Mouse (Mus musculus): ENCODE data around the gene H2-T3. TPM values are rescaled to one million over a fixed set of nuclear protein-coding genes. Genes with fewer than 3 reads are reported as not detected.
"Not testable (repeated sequence)": the region's sequence is repeated elsewhere in the genome, so short reads cannot be mapped to it uniquely, and the experiment has no call there.

The H2-T3 gene
- total RNA-seq (2021): not detected

DNA sequence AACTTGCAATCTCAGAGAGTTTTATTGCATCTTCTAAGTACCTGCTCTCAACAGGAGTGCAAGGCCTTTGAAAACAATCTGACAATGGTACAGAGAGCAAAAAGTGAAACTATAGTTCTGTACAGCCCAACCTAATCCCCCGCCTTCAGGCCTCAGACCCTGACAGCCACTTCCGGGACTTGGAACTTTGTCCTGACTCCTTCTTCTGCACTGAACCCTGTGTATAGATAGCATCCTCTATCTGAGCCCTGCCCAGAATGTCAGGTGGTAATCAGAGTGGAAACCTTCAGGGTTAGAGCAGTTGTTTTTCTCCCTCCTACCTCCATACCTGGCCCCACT is at the start of gene H2-T3:
H2-T3 (minus strand) TSS at position 119 of the 339 bp plus-strand sequence.
- DNase-seq: no peak

GRCm38 (mm10) chr17:36237321-36237921 is 47.3 kb upstream of the H2-T3 start:
- DNase-seq: no peak

DNA sequence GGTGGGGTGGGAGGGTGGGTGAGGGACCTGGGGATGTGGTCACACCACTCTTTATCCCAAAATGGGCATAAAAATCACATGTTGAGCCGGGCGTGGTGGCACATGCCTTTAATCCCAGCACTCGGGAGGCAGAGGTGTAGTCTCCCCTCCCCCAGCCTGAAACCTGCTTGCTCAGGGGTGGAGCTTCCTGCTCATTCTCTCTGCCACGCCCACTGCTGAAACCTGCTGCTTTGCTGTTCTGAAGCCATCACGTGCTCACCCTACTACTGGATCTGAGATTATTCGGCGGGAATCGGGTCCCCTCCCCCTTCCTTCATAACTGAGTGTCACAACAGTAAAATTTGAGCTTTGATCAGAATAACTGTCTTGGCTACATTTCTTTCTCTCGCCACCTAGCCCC is 45.2 kb upstream of the H2-T3 start:
- not testable (repeated sequence) for DNase-seq

DNA sequence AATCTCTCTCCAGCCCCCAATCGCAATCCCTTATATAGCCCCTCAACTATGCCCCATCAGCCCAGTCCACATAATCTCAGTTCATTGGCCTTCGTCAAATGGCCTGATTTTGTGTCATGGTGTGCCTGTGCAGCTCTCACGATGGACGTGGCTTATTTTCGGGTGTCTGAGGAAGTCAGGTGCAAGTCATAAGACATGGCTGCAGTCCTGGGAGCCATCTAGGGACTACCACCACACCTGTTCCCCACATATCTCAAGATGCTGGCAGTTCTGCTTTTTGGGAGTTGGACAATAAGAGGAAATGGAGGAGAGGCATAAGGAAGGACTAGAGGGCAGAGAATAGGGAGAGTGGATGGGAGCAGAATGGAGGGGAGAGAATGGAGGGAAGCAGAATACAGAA is 43.5 kb upstream of the H2-T3 start:
- no peak for DNase-seq

GRCm38 (mm10) chr17:36231318-36231717 is 41.2 kb upstream of the H2-T3 start:
- peak; percentile 33 to 46 for DNase-seq

GRCm38 (mm10) chr17:36229046-36229445 is 39.0 kb upstream of the H2-T3 start:
- DNase-seq: no peak

GRCm38 (mm10) chr17:36226921-36227320 is 36.8 kb upstream of the H2-T3 start:
- DNase-seq: no peak

GRCm38 (mm10) chr17:36225231-36225824 is 35.2 kb upstream of the H2-T3 start:
- DNase-seq: no peak

- no peak for DNase-seq
Measured at GRCm38 (mm10) chr17:36224451-36224850, 34.4 kb upstream of the H2-T3 start.

DNA sequence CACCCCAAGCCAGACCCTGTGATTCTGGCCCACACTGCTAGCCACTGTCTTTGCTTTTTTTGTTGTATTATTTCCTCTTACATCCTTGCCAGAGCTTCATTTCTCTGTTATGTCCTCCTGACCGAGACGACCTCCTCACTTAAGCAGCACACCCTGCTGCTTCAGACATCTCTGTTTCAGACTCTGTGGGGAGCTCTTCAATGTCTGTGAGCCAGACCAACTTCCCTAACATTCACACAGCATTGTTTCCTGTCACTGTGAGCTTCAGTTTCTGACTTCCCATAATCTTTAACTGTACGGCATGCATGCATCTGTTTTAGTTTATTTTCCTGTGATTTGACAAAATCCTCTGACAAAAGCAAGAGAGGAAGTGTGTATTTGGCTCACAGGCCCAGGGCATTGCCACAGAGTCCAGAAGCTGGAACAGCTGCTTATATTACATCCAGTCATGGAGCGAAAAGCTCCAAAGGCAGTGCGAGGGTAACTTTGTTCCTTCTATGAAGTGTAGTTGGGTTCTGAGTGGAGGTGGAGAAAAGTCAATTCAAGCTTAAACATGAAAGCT is 28.6 kb upstream of the H2-T3 start:
- no peak for DNase-seq

- DNase-seq: no peak
Measured at GRCm38 (mm10) chr17:36215586-36215985, 25.5 kb upstream of the H2-T3 start.

DNA sequence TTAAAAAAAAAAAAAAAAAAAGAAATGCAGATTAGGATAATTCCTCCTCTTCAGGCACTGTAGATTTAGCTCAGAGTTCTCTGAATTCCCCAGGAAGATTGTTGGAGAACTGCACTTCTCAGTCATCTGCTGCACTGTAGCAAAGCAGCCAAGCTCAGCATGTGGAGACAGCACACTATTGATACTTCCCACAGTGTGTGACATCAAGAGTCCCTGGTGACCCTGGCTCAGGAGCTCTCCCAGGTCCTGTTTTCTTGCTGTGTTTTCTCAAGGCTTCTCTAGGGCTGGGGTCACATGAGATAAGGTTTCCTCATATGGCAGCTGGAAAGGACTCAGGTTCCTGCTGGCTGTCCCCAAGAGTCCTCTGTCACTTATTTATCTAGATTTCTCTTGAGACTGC is 16.8 kb upstream of the H2-T3 start:
- DNase-seq: no peak

DNA sequence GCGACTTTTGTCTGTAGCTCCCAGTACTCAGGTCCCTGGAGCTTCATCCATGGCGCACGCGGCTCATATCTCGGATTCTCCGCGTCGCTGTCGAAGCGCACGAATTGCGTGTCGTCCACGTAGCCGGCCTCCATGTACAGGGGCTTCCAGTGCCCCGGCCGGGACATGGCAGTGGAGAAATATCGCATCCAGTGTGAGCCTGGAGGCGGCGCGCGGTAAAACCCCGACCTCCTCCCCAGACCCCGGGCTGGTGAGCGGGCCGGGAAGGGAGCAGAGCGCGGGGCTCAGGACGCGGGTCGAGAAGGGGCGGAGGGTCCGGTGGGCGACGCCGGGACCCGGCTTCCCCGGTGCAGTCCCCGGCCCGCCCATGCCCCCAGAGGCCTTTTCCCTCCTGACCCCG is 15.8 kb upstream of the H2-T3 start:
- DNase-seq: no peak

GRCm38 (mm10) chr17:36205456-36205855 is 15.4 kb upstream of the H2-T3 start:
- no peak for DNase-seq

DNA sequence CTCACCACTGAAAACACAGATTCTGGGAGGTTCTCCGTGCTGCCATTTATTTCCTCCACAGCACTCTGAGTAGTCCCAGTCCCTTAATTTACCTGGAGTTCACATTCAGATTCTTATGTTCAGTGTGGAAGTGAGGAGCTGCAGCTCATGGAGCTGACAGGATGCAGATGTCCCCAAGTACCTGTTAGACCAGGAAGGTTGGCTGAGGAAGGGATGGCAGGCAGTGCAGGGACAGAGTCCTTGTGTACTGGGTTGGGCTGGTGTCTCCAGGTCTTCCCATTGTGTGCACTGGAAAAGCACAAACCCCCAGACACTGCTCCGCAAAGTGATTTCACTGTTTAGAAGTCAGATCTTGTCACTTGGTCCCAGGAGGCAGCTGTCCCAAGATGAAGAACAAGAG is 11.8 kb upstream of the H2-T3 start:
- no peak for DNase-seq

DNA sequence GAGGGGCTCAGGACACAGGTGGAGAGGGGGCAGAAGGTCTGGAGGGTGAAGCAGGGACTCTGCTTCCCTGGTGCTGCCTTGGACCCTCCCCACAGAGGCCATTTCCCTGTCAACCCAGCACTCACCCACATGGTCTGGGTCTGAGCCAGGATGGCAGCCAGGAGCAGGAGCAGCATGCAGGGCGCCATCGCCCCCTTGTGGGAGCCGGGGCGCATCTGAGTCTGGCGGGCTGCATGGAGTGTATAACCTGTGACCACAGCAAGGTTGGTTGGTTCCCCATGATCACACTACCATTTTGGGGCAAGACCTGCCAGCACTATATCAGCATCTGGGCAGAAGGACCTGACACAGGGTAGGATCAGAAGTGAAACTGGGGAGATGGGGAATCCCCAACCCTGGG is 8.2 kb upstream of the H2-T3 start:
- DNase-seq: no peak

DNA sequence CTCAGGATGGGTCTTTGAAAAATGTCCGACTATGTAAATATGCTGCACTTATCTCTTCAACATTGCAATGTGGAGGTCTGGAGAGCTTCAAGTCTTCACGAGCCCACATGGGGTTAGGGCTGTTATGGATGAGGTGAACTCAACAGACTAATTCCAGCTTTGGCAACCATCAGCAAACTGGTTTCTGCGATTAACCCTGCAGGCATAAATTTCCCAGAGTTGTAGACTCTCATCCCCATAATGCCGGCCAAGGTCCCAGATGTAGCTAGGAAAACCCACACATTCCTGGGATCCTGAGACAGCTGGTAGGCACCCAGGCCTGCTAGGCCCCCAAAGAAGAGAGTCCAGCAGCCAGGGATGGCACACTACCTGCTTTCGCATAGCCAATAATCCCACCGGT is 4.4 kb upstream of the H2-T3 start:
- no peak for DNase-seq

GRCm38 (mm10) chr17:36193546-36194141 is 3.6 kb upstream of the H2-T3 start:
- peak; percentile 21 to 36 for DNase-seq

- no peak for DNase-seq
Measured at GRCm38 (mm10) chr17:36192371-36192770, 2.3 kb upstream of the H2-T3 start.

DNA sequence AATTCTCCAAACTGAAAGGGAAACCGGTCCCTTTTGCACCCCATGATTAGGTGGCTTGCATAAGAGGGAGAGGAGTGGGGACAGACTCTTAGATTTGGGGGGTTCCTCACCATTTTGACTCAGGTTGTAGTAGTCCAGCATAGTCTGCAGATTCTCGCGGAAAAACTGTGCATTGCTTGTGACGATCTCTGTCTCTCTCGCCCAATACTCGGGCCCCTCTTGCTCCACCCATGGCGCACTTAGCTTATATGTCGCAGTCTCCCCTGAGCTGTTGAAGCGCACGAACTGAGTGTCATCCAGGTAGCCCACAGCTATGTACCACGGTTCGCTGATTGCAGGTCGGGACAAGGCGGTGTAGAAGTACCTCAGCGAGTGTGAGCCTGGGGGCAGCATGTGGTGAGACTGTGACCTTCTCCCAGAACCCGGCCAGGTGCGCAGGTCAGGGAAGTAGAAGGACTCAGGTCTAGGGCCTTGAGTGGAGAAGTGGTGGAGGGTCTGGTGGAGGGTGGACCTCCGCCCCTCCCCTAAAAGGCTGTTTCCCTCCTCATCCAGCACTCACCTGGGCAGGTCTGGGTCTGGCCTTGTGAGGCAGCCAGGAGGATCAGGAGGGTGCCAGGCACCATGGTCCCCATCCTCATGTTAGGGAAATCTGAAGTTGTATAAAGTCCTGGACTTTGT is 457 bp downstream of the H2-T3 start:
- no peak for DNase-seq

GRCm38 (mm10) chr17:36187540-36187939 is 2.5 kb downstream of the H2-T3 start:
- DNase-seq: no peak

GRCm38 (mm10) chr17:36182212-36182611 is 7.9 kb downstream of the H2-T3 start:
- DNase-seq: no peak

DNA sequence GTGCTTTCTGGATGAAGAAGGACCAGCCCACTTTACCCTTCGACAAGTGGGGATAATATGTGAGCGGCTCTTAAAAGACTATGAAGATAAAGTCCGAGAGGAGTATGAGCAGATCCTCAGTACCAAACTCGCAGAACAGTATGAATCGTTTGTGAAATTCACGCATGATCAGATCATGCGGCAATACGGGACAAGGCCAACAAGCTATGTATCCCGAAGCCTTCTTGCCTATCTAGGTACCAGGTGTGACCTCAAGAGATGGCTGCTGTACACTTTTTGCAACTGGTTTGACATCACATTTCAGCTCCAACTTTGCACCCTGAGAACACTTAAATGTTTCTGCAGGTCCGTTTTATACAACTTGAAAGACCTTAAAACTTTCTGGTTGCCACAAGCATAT is 10.6 kb downstream of the H2-T3 start:
- DNase-seq: not testable (repeated sequence)
